Mouse (Mus musculus) thymus, adult 2 months (tissue): ENCODE results near the gene Slc5a6. TPM values are rescaled to one million over a fixed set of nuclear protein-coding genes. Genes with fewer than 3 reads are reported as not detected.
"Not testable (repeated sequence)": the region's sequence is repeated elsewhere in the genome, so short reads cannot be mapped to it uniquely, and the experiment has no call there.

Source experiments
- DNase-seq: peaks from one replicate; pipeline ENCODE4 v3.0.0; 2021
- H3K27ac ChIP-seq: fragments of 200-500 bp; 2 replicates; pipeline ENCODE4 v1.5.1; 2012; ENCODE audit warnings: low read length, control low read depth; ENCODE audit not compliant: control insufficient read depth, insufficient read depth
- H3K27me3 ChIP-seq: fragments of 200-500 bp; 2 replicates; pipeline ENCODE4 v1.6.1; 2012; ENCODE audit warnings: mild to moderate bottlenecking, low read length, moderate library complexity, mixed read lengths; ENCODE audit not compliant: control insufficient read depth, insufficient read depth
- H3K36me3 ChIP-seq: fragments of 200-500 bp; 2 replicates; pipeline ENCODE4 v1.6.1; 2012; ENCODE audit warnings: mild to moderate bottlenecking, low read length, moderate library complexity; ENCODE audit not compliant: control insufficient read depth, insufficient read depth
- H3K4me1 ChIP-seq: fragments of 200-500 bp; replicated peaks from 2 replicates; pipeline ENCODE4 v1.6.1; 2012; ENCODE audit warnings: low read length; ENCODE audit not compliant: control insufficient read depth, insufficient read depth
- H3K4me3 ChIP-seq: fragments of 200-500 bp; 2 replicates; pipeline ENCODE4 v1.5.1; 2012; ENCODE audit warnings: mild to moderate bottlenecking, low read length, control low read depth, moderate library complexity; ENCODE audit not compliant: control insufficient read depth, insufficient read depth
- CTCF ChIP-seq: fragments of 200-500 bp; IDR thresholded peaks from 2 replicates; pipeline ENCODE4 v1.5.1; 2012; ENCODE audit warnings: mild to moderate bottlenecking, control low read depth, low read length, moderate library complexity, borderline replicate concordance; ENCODE audit not compliant: control insufficient read depth, poor library complexity, insufficient read depth; ENCODE audit errors: extremely low read depth
- POLR2A ChIP-seq: fragments of 200-500 bp; IDR thresholded peaks from 2 replicates; pipeline ENCODE4 v1.6.1; 2012; ENCODE audit warnings: mild to moderate bottlenecking, low read length, control low read depth, moderate library complexity; ENCODE audit not compliant: control insufficient read depth, poor library complexity, insufficient read depth; ENCODE audit errors: extremely low read depth
- whole genome bisulfite sequencing: fragments of 180-500 bp; shearing (Covaris S2); methylation state at CpG from one replicate; pipeline ENCODE4 v1.1.7; 2018; 5-methylcytosine and 5-hydroxymethylcytosine counted together
- polyA plus RNA-seq: library from polyadenylated mRNA; depleted of rRNA; stranded (reverse); fragments of >200 nt; gene quantifications from 2 replicates; pipeline ENCODE4 v1.2.3, GENCODE M21; 2012

Slc5a6 gene
- polyA plus RNA-seq, 1 experiment = 37.3 TPM

DNA sequence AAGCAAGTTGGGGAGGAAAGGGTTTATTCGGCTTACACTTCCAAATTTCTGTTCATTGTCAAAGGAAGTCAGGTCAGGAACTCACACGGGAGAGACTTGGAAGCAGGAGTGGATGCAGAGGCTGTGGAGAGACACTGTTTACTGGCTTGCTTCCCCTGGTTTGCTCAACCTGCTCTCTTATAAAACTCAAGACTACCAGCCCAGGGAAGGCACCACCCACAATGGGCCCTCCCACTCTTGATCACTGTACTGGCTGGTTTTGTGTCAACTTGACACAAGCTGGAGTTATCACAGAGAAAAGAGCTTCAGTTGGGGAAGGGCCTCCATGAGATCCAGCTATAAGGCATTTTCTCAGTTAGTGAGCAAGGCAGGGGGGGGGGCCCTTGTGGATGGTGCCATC is 22.3 kb upstream of the Slc5a6 start:
- H3K36me3 ChIP-seq = peaks cover 11% of the 10 kb centered on the region
- no peaks in the 10 kb centered on the region for H3K27me3 ChIP-seq
- WGBS = 92% methylated on average over 2 of the region's 2 CpGs
- no peak overlapping the region for H3K4me3 ChIP-seq
- H3K27ac ChIP-seq = no peak overlapping the region
- DNase-seq = no peak
- no peak for TF ChIP-seq POLR2A
- no peak for TF ChIP-seq CTCF
- no peaks in the 10 kb centered on the region for H3K4me1 ChIP-seq

DNA sequence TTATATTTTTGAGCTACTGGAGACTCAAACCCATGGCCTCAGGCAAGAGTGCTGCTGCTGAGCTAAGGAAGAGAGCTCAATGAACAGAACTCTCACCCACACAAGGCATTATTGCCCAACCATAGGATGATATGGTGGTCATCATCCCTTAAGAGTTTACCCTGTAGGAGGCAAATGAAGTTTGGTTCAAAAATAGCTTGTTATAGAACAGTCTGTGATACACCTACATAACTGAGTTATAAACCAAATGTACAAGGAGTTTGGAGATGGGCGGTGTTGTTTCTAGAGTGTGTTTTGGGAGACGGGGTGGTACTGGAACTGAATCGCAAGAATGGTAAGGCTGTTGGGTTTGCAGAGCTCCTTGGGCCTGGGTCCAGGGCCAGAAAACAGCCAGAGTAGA is 21.1 kb upstream of the Slc5a6 start:
- Histone ChIP-seq H3K36me3 (peaks cover 11% of the 10 kb centered on the region), H3K4me1 (no peaks in the 10 kb centered on the region), H3K27ac (no peak overlapping the region), H3K4me3 (no peak overlapping the region), H3K27me3 (no peaks in the 10 kb centered on the region)
- no peak for DNase-seq
- TF ChIP-seq POLR2A = no peak
- TF ChIP-seq CTCF = no peak
- WGBS = 99% methylated on average over 3 of the region's 3 CpGs

DNA sequence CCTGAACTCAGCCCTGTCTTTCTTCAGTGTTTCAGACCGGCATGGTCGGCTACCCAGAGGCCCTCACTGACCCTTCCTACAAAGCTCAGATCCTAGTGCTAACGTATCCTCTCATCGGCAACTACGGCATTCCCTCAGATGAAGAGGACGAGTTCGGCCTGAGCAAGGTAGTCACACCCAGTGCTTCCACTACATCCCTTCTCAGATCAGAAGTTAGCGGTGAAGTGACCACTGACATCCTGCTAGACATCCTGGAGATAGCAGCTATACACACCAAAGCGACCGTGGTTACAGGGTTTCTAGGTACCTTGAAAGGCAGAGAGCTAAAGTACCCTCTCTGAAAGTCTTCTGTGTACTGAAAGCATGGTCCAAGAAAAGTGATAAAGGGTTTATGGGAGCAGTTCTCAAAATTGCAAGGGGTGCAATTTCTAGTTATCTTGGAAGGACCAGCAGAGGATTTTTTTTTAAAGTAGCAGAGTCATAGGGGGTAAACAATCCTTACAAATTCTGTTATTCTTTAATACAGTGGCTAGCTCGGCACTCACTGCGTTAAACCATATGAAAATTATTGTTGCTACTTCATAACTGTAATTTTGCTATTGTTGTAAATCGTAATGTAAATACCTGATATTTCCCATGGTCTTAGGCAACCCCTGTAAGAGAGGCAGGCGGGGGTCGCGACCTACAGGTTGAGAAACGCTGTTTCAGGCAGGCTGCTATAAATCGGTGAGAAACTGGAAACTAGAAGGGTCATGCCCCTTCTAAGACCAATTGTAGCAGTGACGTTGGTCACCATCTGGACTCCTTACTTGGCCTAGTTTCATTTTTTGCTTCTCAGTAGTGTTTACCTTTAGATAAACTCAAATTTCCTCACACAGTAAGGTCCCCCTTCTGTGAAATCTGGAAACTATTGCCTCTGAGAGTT is 6.8 kb upstream of the Slc5a6 start:
- H3K27me3 ChIP-seq = no peaks in the 10 kb centered on the region
- H3K36me3 ChIP-seq = no peaks in the 10 kb centered on the region
- peaks cover 11% of the 10 kb centered on the region for H3K4me1 ChIP-seq
- peak overlapping the region; percentile 73 for H3K4me3 ChIP-seq
- WGBS = 40% methylated on average over 19 of the region's 19 CpGs
- no peak overlapping the region for H3K27ac ChIP-seq
- DNase-seq = no peak
- TF ChIP-seq CTCF = no peak
- TF ChIP-seq POLR2A = no peak

DNA sequence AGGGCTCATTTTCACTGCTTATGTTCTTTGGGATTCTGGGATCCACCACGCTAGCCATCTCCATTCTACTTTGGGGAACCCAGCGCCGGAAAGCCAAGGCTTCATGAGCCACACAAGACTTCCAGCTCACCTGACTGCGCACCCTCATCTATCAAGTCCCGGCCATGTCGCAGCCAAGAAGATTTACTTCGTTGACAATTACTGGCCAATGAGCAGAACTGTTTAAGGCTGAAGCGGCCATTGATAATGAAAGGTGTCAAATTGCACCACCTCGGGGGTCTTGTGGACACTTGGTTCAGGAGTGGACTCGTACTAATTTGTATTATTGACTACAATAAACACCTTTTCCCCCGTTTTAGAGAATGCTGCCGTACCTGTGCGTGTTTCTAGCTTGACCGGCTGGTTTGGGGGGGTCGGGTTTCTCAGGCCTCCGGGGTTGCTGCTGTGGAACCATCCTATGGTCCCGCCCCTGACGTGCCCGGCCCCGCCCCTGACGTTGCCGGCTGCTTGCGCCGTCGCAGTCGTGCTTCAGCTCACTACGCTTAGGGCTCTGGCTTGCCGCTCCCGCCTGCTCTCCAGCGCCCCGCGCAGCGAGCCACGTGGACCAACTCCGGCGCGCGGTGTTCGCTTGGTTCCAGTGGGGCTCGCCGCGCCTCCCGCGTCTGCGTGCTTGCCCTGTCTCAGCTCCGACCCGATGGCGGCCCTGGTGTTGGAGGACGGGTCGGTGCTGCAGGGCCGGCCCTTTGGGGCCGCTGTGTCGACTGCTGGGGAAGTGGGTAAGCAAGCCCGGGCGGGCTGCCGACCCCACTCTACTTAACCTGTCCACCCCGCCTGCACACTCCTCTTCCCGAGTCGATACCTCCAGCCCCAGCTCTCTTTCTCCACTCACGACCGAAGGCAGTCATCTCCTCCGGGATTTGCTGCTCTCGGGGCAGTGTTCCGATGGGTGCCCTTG is 5.8 kb upstream of the Slc5a6 start, which contains the start of gene Cad:
Cad (plus strand) TSS at position 520 of the 955 bp plus-strand sequence.
- Histone ChIP-seq H3K27ac (no peak within 1 kb of the TSS), H3K4me3 (peak within 1 kb of the TSS; percentile 73), H3K4me1 (peaks cover 11% of the 10 kb centered on the region), H3K36me3 (no peaks in the 10 kb centered on the region), H3K27me3 (no peaks in the 10 kb centered on the region)
- 3% methylated on average over 64 of the region's 64 CpGs for WGBS
- peak; percentile 96 for DNase-seq
- TF ChIP-seq CTCF = no peak; the same call in 1 of the 2 replicates
- TF ChIP-seq POLR2A = peak; percentile 77

DNA sequence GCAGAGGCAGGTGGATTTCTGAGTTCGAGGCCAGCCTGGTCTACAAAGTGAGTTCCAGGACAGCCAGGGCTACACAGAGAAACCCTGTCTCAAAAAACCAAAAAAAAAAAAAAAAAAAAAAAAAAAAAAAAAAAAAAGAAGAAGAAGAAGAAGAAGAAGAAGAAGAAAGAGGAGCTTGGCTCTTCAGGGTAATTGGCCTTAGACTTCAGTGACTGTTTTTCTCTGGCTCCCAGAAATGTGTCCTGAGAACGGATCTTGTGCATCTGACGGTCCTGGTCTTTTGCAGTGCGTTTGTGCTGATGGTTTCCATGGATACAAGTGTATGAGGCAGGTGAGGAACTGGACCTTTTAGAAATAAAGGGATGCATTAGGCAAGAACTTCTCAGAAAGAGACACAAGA is 5.0 kb upstream of the Slc5a6 start:
- H3K27ac ChIP-seq, DNase-seq, H3K4me3 ChIP-seq, H3K36me3 ChIP-seq, H3K27me3 ChIP-seq: not testable (repeated sequence)
- peaks cover 11% of the 10 kb centered on the region for H3K4me1 ChIP-seq
- WGBS = 93% methylated on average over 4 of the region's 4 CpGs

DNA sequence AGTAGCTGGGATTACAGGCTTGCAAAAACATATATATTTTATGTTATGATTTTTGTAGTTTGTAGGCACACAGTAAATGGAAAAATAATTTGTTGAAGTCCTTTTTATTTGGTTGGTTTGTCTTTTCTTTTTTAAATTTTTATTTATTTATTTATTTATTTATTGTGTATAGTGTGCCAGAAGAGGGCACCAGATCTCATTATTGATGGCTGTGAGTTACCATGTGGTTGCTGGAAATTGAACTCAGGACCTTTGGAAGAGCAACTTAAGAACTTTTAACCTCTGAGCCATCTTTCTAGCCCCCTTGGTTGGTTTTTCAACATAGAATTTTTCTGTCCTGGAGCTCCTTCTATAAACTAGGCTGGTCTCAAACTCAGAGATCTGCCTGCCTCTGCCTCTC is 1.7 kb upstream of the Slc5a6 start:
- Histone ChIP-seq H3K27ac (no peak overlapping the region), H3K36me3 (no peaks in the 10 kb centered on the region), H3K27me3 (no peaks in the 10 kb centered on the region), H3K4me1 (peaks cover 13% of the 10 kb centered on the region), H3K4me3 (no peak overlapping the region)
- no peak for DNase-seq
- no peak for TF ChIP-seq CTCF
- no peak for TF ChIP-seq POLR2A
